Mouse (Mus musculus) left cerebral cortex, postnatal 4 days (tissue): ENCODE data around the gene Irf7. TPM values are rescaled to one million over a fixed set of nuclear protein-coding genes. Genes with fewer than 3 reads are reported as not detected.

ENCODE experiments used
- DNase-seq: peaks from one replicate; pipeline ENCODE4 v3.0.0-alpha.2; 2022
- intact Hi-C: fragments of 180-260 bp; cut with DNase I; formaldehyde crosslinking; loops from one replicate; pipeline ENCODE4 v1.15.1; 2025
- total RNA-seq, 2 experiments: library from RNA; stranded (reverse); gene quantifications; 2 replicates each; pipeline ENCODE4 v1.2.3; 2021

Irf7 gene
- 1 to 10 TPM in 1 of 2 experiments, under 1 TPM in 1; 0.28 to 1.1 TPM for total RNA-seq

DNA sequence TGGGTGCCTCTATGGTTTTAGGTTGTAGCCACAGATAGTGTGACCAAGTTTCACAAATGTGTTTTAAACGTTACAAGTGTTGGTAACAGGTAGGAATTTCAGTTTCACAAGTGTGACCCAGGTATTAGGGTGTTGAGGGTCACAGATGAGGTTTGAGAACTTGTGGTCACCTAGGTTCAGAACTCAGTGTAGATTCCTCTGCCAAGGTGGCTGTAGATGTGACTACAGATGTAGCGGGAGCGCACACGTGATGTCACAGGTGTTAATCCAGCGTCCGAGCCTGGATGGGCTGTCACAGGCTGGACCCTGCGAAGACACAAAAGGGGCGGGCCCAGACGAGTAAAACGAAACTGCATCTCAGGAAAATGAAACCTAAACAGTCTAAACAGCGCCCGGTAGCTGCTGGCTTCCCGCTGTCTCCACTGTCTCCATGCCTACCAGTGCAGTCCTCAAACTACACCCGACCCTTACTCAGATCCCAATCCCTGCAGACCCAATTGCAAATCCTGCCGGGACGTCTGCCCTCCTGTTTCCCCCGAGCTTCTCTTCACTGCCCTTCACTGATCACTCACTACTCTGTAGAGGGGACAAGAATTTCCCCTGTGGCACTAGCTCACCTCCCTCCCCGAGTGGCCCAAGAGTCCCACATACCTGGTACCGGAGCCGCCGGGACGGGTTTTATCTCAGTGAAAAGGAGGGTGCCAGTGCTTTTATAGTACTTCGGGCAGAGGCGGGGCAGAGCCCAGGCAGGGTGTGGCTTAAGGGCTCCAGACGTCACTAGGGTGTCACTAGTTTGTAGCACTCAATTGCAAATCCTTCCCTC, at the start of gene Irf7:
TSS of gene Irf7 (minus strand) at position 743 of the 823 bp plus-strand sequence.
- intact Hi-C loops = loop anchor here (10.0 kb wide), 1 partner anchor 99 kb away; no protein-coding TSS in a partner anchor
- no peak for DNase-seq

DNA sequence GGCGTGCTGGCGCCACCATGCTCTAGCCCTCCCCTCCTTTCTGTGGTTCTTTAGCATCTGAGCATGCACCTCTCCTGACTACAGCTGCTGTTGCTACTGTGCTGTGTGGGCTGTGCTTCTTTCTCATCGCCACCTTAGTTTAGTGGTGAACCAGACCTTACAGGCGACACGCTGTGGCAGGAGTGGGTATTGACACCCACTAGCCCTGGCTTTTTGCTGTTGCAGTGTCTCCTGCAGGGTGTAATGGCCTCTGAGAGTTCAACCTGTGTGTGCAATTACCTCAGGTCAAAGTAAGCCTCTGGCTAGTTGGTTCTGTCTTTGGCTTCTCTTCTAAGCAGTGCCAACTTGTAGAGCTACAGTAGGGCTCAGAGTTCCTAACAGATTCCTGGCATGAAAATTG, 49.7 kb upstream of the Irf7 start:
- intact Hi-C loops = no loop called here
- no peak for DNase-seq

- DNase-seq = no peak
- intact Hi-C loops = no loop called here
These were observed 48.8 kb upstream of the Irf7 start for GRCm38 (mm10) chr7:141315076-141315475.

DNA sequence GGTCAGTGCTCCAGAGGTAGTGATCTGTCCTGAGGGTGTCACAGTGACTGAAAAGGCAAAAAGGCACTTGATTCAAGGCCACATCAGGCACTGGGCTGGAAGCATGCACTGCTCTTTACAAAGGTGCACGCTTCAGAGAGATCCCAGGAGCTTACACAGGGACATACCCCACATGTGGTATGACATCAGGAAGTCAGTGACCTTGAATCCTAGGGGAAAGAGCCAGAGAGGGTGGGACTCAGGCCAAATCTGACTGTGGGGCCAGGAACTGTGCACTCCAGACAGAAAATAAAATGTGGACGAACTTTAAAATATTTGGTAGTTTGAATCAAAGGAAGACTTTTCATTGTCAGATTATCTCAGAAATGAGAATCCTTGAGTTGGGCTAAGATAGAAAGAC, 48.1 kb upstream of the Irf7 start:
- intact Hi-C loops = loop anchor here (5.0 kb wide), 1 partner anchor 72 kb away; no protein-coding TSS in a partner anchor
- DNase-seq = no peak

GRCm38 (mm10) chr7:141304537-141304936, 38.3 kb upstream of the Irf7 start:
- intact Hi-C loops = no loop called here
- DNase-seq = no peak

GRCm38 (mm10) chr7:141302702-141303268, 36.5 kb upstream of the Irf7 start:
- no peak for DNase-seq
- intact Hi-C loops = no loop called here

- no peak for DNase-seq
- intact Hi-C loops = no loop called here
These were observed 35.1 kb upstream of the Irf7 start for GRCm38 (mm10) chr7:141301386-141301785.

DNA sequence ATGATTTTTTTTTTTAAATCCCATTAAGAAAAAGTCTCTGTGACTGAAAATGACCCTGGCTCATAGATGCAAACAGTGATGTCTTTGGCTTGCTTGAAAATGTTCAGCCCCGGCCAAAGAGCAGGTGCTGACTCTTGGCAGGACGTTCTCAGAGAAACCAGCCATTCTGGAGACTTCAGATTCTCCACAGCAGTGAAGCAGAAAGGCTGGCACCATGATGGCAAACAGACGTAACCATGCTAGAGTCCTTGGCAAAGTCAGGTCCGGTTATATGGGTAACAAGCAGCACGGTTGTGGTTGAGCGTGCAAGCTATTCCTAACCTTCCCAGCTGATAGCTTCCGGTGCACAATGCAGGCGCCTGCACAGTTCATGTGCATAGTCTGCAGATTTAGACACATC, 32.9 kb upstream of the Irf7 start:
- peak; percentile 68 for DNase-seq
- intact Hi-C loops = no loop called here

GRCm38 (mm10) chr7:141297926-141298650, 31.8 kb upstream of the Irf7 start:
- intact Hi-C loops = no loop called here
- DNase-seq = no peak

DNA sequence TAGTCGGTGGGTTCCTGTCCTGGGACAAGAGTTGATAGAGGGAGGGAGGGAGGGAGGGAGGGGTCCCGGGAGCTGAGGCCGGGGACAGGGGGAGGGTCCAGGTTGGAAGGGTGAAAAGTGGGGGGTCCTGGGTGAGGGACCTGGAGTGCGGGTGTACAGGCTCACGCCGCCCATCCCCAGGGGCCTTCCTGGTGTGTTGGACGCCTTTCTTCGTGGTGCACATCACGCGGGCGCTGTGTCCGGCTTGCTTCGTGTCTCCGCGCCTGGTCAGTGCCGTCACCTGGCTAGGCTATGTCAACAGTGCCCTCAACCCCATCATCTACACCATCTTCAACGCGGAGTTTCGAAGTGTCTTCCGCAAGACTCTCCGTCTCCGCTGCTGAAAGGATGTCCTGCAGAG, 28.2 kb upstream of the Irf7 start:
- intact Hi-C loops = no loop called here
- no peak for DNase-seq

DNA sequence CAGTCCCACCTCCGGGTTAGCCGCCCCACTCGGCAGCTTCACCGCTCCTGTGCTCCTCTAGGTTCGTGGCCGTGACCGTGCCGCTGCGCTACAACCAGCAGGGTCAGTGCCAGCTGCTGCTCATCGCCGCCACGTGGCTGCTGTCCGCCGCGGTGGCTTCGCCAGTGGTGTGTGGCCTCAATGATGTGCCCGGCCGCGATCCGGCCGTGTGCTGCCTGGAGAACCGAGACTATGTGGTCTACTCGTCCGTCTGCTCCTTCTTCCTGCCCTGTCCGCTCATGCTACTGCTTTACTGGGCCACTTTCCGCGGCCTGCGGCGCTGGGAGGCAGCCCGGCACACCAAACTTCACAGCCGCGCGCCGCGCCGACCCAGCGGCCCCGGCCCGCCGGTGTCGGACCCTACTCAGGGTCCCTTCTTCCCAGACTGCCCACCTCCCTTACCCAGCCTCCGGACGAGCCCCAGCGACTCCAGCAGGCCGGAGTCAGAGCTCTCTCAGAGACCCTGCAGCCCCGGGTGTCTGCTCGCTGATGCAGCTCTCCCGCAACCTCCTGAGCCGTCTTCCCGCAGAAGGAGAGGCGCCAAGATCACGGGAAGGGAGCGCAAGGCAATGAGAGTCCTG, 27.7 kb upstream of the Irf7 start:
- DNase-seq = peak; percentile 47
- intact Hi-C loops = no loop called here

GRCm38 (mm10) chr7:141292583-141293388, 26.5 kb upstream of the Irf7 start:
- intact Hi-C loops = no loop called here
- DNase-seq = no peak

- DNase-seq = peak; percentile 22
- intact Hi-C loops = no loop called here
These were observed 25.8 kb upstream of the Irf7 start, which contains the start of gene Drd4 for GRCm38 (mm10) chr7:141291921-141292582. Gene Drd4, plus strand, starts transcription at chr7:141292006.

- no peak for DNase-seq
- intact Hi-C loops = no loop called here
These were observed 21.8 kb upstream of the Irf7 start for GRCm38 (mm10) chr7:141288042-141288441.

DNA sequence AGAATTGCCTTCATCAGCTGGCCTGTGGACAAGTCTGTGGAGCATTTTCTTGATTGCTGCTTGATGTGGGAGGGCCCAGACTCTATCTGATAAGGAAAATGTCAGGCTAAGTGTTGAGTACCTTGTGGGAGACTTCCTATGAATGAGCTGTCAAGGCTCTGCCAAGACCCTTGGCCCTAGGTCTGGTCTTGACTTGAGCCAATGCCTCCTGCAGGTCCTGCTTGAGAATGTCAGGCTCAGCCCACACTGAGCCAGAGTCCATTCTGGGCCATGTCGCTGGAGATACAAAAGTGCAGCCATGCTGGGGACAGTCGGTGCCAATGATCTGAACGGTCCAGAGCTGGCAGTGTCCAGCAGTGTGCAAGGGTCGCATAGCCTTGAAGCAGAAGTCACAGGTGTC, 16.5 kb upstream of the Irf7 start:
- DNase-seq = no peak
- intact Hi-C loops = no loop called here

GRCm38 (mm10) chr7:141281442-141281841, 15.2 kb upstream of the Irf7 start:
- intact Hi-C loops = no loop called here
- DNase-seq = no peak

DNA sequence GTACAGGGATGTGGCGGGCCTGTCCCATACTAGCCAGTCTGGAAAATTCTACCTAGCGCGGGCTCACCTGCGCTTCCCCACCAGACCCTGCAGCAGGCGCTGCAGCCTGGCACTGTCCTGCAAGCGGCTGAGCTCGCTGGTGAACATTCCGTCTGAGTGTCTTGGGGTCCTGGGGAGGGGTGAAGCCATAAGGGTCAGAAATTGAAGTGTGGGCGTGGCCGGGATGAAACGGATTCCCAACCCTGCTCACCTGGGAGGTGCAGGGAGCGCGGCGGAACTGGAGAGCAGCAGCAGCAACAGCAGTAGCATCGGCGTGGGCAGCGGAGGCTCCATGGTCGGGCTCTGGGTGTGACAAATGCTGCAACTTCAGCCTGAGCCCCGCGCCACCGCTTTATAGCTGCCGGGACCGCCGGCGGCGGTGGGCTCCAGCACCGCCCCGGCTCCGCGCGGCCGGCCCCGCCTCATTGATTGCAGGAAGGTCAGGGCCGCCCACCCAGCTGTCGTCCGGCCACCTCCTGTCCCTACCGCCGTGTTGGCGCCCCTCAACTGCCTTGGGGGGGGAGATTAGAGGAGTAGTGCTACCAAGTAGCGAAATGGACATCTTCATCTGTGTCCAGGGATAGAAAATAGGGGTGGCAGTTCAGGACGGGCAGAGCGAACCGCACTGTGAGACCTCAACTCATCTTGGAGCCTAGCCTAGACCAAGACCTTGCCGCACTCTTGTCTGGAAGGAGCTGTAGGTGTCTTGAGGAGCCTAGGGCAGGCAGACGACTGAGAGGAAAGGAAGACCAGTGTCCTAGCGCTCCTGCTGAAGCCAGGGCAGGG, 12.7 kb upstream of the Irf7 start, which contains the start of gene Sct:
TSS of gene Sct (minus strand) at position 368 of the 825 bp plus-strand sequence.
- peak; percentile 58 for DNase-seq
- intact Hi-C loops = no loop called here
